Mouse (Mus musculus): ENCODE data around the gene Hmga1.

- TF ChIP-seq POLR2A (IDR thresholded peaks at IDR 0.05; ENCODE audit: borderline replicate concordance, extremely low read depth, low read depth, low read length) (no peak), CTCF (IDR thresholded peaks at IDR 0.05; ENCODE audit: insufficient read depth, low read length) (no peak)
Observed at GRCm38 (mm10) chr17:27532095-27532494, 24.2 kb upstream of the Hmga1 start.
